Mouse (Mus musculus) cerebellum, adult 2 months (tissue): Measurements from ENCODE around the gene Castor2.
A peak's percentile ranks its signal among the peaks of the same experiment; 100 is the strongest.

Experiments
- CTCF ChIP-seq: fragments of 200-500 bp; IDR thresholded peaks from 2 replicates; pipeline ENCODE4 v1.5.1; 2011; ENCODE audit warnings: low read depth, mild to moderate bottlenecking, control low read depth, low read length, moderate library complexity, borderline replicate concordance; ENCODE audit not compliant: insufficient read depth
- POLR2A ChIP-seq: fragments of 200-500 bp; IDR thresholded peaks from 2 replicates; pipeline ENCODE4 v1.6.1; 2011; ENCODE audit warnings: low read length, control low read depth, borderline replicate concordance; ENCODE audit not compliant: insufficient read depth

- peak; percentile 12; the same call in 1 of the 2 replicates for TF ChIP-seq CTCF
- TF ChIP-seq POLR2A: no peak
Measured at GRCm38 (mm10) chr5:134074368-134074767, 25.1 kb upstream of the Castor2 start.
